In genomic region chr4:47020563-47020962, GRCm38 (mm10) we compare ENCODE assay signal across 9 mouse cellular contexts. TPM values are rescaled to one million over a fixed set of nuclear protein-coding genes. Genes with fewer than 3 reads are reported as not detected.
DNase-seq lines count a peak whose midpoint lies in the region; ATAC-seq and TF ChIP-seq lines count a peak whose summit lies in the region.
"Had no signal": no experiment of that assay in that cellular context is flagged by ENCODE, and none has a peak within 500 bp of the region (broad histone marks: within the 10 kb centered on the region; RNA-seq: fewer than 3 reads in every experiment).

No protein-coding gene starts in this region.

- WGBS in kidney, adult 2 months: 23% methylated on average over 5 of the region's 5 CpGs

- TF ChIP-seq POLR2A in kidney, adult 2 months (IDR thresholded peaks at IDR 0.05; ENCODE audit: low read depth, low read length): no peak

- TF ChIP-seq CTCF in kidney, adult 2 months (conservative IDR thresholded peaks at IDR 0.05; ENCODE audit: insufficient read depth, insufficient read length, low read depth, low read length): peak; percentile 74
- peak; percentile 69 for TF ChIP-seq CTCF in E14TG2a.4 (conservative IDR thresholded peaks at IDR 0.05; ENCODE audit: low read length)

- H3K4me3 ChIP-seq in kidney, adult 2 months (ENCODE audit: insufficient read depth, low read depth, low read length): no peak overlapping the region
- H3K4me3 ChIP-seq in E14TG2a.4 (replicated peaks; ENCODE audit: low read length): no peak overlapping the region
- H3K4me3 ChIP-seq: lung, embryonic 15.5 days had no signal

- peak; percentile 59 for DNase-seq in kidney, adult 2 months
- no peak for DNase-seq in kidney, adult 11 months
- DNase-seq in adrenal gland, postnatal 36 days: peak; percentile 65 to 73
- peak; percentile 62 for DNase-seq in forelimb bud, embryonic 11.5 days (ENCODE audit: low read depth, low spot score)
- DNase-seq in layer of hippocampus, postnatal 25 days (ENCODE audit: extremely low spot score in 1 of 2, low spot score in 1 of 2): peak; percentile 53 to 85
- DNase-seq in thymus, postnatal 36 days: peak; percentile 74 to 84

- ATAC-seq in neutrophil, adult 5-6 weeks (ENCODE audit: extremely low read depth, insufficient number of reproducible peaks, low FRiP score, poor library complexity, severe bottlenecking): peak; percentile 52; the same call in 1 of the 2 replicates

- H3K27ac ChIP-seq in kidney, adult 2 months (ENCODE audit: insufficient read depth, low read depth, low read length): no peak overlapping the region
- H3K27ac ChIP-seq: lung, embryonic 15.5 days had no signal

- no peaks in the 10 kb centered on the region for H3K9me3 ChIP-seq in E14TG2a.4 (ENCODE audit: low read length)
- H3K9me3 ChIP-seq: lung, embryonic 15.5 days had no signal

- H3K27me3 ChIP-seq in kidney, adult 2 months (replicated peaks; ENCODE audit: control insufficient read depth, insufficient read depth, low read length): no peaks in the 10 kb centered on the region
- H3K27me3 ChIP-seq in E14TG2a.4 (ENCODE audit: insufficient read depth, low read length): peaks cover 39% of the 10 kb centered on the region
- H3K27me3 ChIP-seq: lung, embryonic 15.5 days had no signal

- H3K36me3 ChIP-seq in kidney, adult 2 months (ENCODE audit: control insufficient read depth, insufficient read depth, low read length): no peaks in the 10 kb centered on the region
- no peaks in the 10 kb centered on the region for H3K36me3 ChIP-seq in E14TG2a.4 (ENCODE audit: insufficient read depth, low read length)
- H3K36me3 ChIP-seq: lung, embryonic 15.5 days had no signal

- no peaks in the 10 kb centered on the region for H3K4me1 ChIP-seq in kidney, adult 2 months (ENCODE audit: control insufficient read depth, insufficient read depth, low read length)
- no peaks in the 10 kb centered on the region for H3K4me1 ChIP-seq in E14TG2a.4 (replicated peaks; ENCODE audit: low read depth, low read length)
- H3K4me1 ChIP-seq: lung, embryonic 15.5 days had no signal

RNA-seq across cellular contexts. Expression of gene Gabbr2, which starts 28.9 kb away (rescaled TPM):
- polyA plus RNA-seq in kidney, adult 2 months (2012; rRNA removed): 0.26 and 0.28 TPM in 2 replicates
- under 1 TPM in 1 of 2 experiments, not detected in 1; 0.20 TPM for total RNA-seq in adrenal gland, postnatal 36 days (2021)
- total RNA-seq in layer of hippocampus, postnatal 25 days (2021): 100 to 1,000 TPM; 200 to 208 TPM
- total RNA-seq in neutrophil, adult 5-6 weeks (2017): not detected in 2 replicates

RNA-seq across cellular contexts. Expression of gene Anks6, which starts 36.7 kb away (rescaled TPM):
- polyA plus RNA-seq in kidney, adult 2 months (2012; rRNA removed): 16.1 and 19.2 TPM in 2 replicates
- total RNA-seq in adrenal gland, postnatal 36 days (2021): 1 to 10 TPM; 3.5 to 5.2 TPM
- 10 to 100 TPM; 18.8 to 23.5 TPM for total RNA-seq in layer of hippocampus, postnatal 25 days (2021)
- total RNA-seq in neutrophil, adult 5-6 weeks (2017): not detected in 2 replicates

Comparison
In these comparisons a context has a peak if more than half of its experiments do, and no peak if none do; other contexts are left out.
1. RNA of gene Gabbr2, which starts 28.9 kb away (total RNA-seq): 200 to 208 TPM in layer of hippocampus, postnatal 25 days; 0.20 TPM in adrenal gland, postnatal 36 days and not detected in neutrophil, adult 5-6 weeks; every median in the first group is over 100 times any median in the second.